Mouse (Mus musculus): ENCODE results near the gene Ccdc183. TPM values are rescaled to one million over a fixed set of nuclear protein-coding genes. Genes with fewer than 3 reads are reported as not detected.

Gene Ccdc183
- polyA plus RNA-seq, 1 experiment, result 0.02 TPM

DNA sequence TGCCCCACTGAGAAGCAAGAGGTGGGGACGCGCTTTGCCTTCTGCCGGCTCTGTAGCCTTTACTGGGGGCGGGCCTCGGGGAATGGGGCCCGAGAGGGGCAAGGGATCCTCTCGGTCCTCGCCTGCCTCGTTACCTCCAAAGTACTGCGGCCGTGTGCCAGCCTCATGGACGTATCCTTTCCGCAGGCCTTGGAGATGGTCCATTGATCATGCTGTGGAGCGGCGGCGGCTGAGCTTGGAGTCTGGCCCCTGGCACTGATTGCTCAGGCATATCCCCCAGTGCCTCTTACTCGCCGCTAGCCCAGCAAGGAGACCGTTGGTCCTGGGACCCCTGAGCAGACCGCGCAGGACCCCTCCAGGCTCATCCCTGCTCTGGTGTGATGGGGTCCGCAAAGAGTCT, 1.1 kb downstream of the Ccdc183 start:
- H3K4me3 ChIP-seq (ENCODE audit: insufficient read depth, low read length), result no peak overlapping the region
- H3K4me1 ChIP-seq (ENCODE audit: control insufficient read depth, insufficient read depth, low read length), result no peaks in the 10 kb centered on the region
- no peak overlapping the region for H3K27ac ChIP-seq (ENCODE audit: insufficient read depth, low read length)
- TF ChIP-seq CTCF (IDR thresholded peaks at IDR 0.05; ENCODE audit: extremely low read depth, insufficient read depth, low read length) (no peak), POLR2A (IDR thresholded peaks at IDR 0.05; ENCODE audit: extremely low read depth, insufficient read depth, low read length) (no peak)

GRCm38 (mm10) chr2:25608671-25609070, 8.8 kb downstream of the Ccdc183 start:
- no peak for TF ChIP-seq POLR2A (IDR thresholded peaks at IDR 0.05; ENCODE audit: extremely low read depth, insufficient read depth, low read length)
- no peak for TF ChIP-seq CTCF (IDR thresholded peaks at IDR 0.05; ENCODE audit: extremely low read depth, insufficient read depth, low read length)
- Histone ChIP-seq H3K27ac (ENCODE audit: insufficient read depth, low read length) (no peak overlapping the region), H3K4me3 (ENCODE audit: insufficient read depth, low read length) (peak overlapping the region; percentile 72), H3K4me1 (ENCODE audit: control insufficient read depth, insufficient read depth, low read length) (peaks cover 7% of the 10 kb centered on the region)

GRCm38 (mm10) chr2:25607761-25608622, 9.5 kb downstream of the Ccdc183 start, which contains the start of gene Rabl6:
TSS of gene Rabl6 (minus strand) at chr2:25608521.
- Histone ChIP-seq H3K27ac (ENCODE audit: insufficient read depth, low read length) (peak within 1 kb of the TSS; percentile 91), H3K4me3 (ENCODE audit: insufficient read depth, low read length) (peak within 1 kb of the TSS; percentile 72), H3K4me1 (ENCODE audit: control insufficient read depth, insufficient read depth, low read length) (peaks cover 7% of the 10 kb centered on the region)
- no peak for TF ChIP-seq CTCF (IDR thresholded peaks at IDR 0.05; ENCODE audit: extremely low read depth, insufficient read depth, low read length)
- TF ChIP-seq POLR2A (IDR thresholded peaks at IDR 0.05; ENCODE audit: extremely low read depth, insufficient read depth, low read length), result peak; percentile 85

GRCm38 (mm10) chr2:25602526-25602925, 15.0 kb downstream of the Ccdc183 start:
- Histone ChIP-seq H3K4me3 (ENCODE audit: insufficient read depth, low read length) (no peak overlapping the region), H3K4me1 (ENCODE audit: control insufficient read depth, insufficient read depth, low read length) (peaks cover 5% of the 10 kb centered on the region), H3K27ac (ENCODE audit: insufficient read depth, low read length) (no peak overlapping the region)
- TF ChIP-seq CTCF (IDR thresholded peaks at IDR 0.05; ENCODE audit: extremely low read depth, insufficient read depth, low read length) (no peak), POLR2A (IDR thresholded peaks at IDR 0.05; ENCODE audit: extremely low read depth, insufficient read depth, low read length) (no peak)

DNA sequence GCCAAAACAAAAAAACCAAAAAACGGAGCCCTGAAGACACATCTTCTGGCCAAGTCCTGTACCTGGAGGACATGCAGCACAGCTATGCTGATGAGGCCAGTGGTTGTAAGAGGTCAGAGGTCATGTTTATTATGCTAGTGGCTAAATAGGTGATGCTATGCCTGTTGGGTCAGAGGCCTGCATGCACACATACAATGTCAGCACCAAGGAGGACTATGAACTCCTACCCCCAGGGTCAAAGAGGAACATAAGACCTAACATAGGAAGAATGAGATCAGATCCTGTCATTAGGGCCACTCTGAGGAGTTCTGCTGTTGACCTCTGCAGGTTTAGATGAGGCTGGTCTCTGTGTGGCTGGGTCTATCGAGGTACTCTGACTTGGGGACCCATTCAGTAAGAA, 17.4 kb downstream of the Ccdc183 start:
- TF ChIP-seq POLR2A (IDR thresholded peaks at IDR 0.05; ENCODE audit: extremely low read depth, insufficient read depth, low read length) (no peak), CTCF (IDR thresholded peaks at IDR 0.05; ENCODE audit: extremely low read depth, insufficient read depth, low read length) (no peak)
- H3K27ac ChIP-seq (ENCODE audit: insufficient read depth, low read length), result no peak overlapping the region
- no peak overlapping the region for H3K4me3 ChIP-seq (ENCODE audit: insufficient read depth, low read length)
- no peaks in the 10 kb centered on the region for H3K4me1 ChIP-seq (ENCODE audit: control insufficient read depth, insufficient read depth, low read length)

GRCm38 (mm10) chr2:25598749-25599148, 18.7 kb downstream of the Ccdc183 start:
- no peak overlapping the region for H3K27ac ChIP-seq (ENCODE audit: insufficient read depth, low read length)
- no peak for TF ChIP-seq CTCF (IDR thresholded peaks at IDR 0.05; ENCODE audit: extremely low read depth, insufficient read depth, low read length)
- H3K4me3 ChIP-seq (ENCODE audit: insufficient read depth, low read length), result no peak overlapping the region
- H3K4me1 ChIP-seq (ENCODE audit: control insufficient read depth, insufficient read depth, low read length), result no peaks in the 10 kb centered on the region

DNA sequence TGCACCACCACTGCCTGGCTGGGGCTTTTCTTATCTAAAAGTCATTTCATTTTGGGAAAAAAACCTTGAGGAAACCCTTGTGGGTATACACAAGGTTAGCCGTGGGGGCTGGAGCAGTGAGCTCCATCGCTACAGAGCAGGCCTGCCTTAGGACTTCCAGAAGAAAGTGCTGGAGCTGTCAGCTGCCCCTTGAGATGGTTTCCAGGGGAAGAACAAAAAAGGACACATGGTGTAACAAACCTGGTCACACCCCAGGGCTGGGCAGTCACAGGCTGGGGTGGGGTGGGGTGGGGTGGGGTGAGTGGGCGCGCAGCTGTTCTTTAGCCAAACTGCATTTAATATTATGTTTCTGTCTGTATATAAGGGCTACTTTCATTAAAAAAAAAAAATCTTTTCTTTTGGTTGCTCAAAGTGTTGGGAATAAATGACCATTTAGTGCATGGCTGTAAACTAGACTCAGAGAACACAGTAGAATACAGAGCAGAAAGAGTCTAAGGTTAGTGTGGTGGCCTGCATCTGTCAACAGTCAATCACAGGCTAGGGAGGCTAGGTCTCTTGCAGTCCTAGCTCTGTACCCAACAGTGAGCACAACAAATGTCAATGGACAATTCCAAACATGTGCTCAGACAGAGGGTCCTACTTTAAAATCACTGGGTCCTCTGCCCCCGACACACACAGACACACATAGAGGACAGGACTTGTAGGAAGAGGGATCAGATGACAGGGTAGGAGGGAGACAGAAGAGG, 20.5 kb downstream of the Ccdc183 start:
- no peak for TF ChIP-seq CTCF (IDR thresholded peaks at IDR 0.05; ENCODE audit: extremely low read depth, insufficient read depth, low read length)
- TF ChIP-seq POLR2A (IDR thresholded peaks at IDR 0.05; ENCODE audit: extremely low read depth, insufficient read depth, low read length), result no peak
- no peak overlapping the region for H3K4me3 ChIP-seq (ENCODE audit: insufficient read depth, low read length)
- H3K4me1 ChIP-seq (ENCODE audit: control insufficient read depth, insufficient read depth, low read length), result no peaks in the 10 kb centered on the region
- H3K27ac ChIP-seq (ENCODE audit: insufficient read depth, low read length), result no peak overlapping the region

DNA sequence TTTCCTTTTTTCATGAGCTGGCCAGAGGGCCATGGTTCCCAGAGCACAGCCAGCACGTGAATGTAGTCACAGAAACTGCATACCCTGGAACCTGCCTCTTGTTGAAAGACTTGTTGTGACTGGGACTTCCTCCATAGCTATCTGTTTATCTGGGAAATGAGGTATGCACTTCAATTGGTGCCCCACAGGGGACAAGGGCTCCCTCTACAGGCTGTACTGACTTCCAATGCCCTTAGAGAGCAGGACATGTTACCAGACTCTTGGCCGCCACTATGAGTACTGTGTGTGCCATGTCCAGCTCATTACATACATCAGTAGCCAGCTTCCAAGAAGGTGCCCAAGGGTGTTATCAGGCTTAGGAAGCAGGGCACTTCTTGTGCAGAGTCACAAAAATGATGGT, 25.6 kb downstream of the Ccdc183 start:
- Histone ChIP-seq H3K27ac (ENCODE audit: insufficient read depth, low read length) (no peak overlapping the region), H3K4me1 (ENCODE audit: control insufficient read depth, insufficient read depth, low read length) (no peaks in the 10 kb centered on the region), H3K4me3 (ENCODE audit: insufficient read depth, low read length) (no peak overlapping the region)
- TF ChIP-seq POLR2A (IDR thresholded peaks at IDR 0.05; ENCODE audit: extremely low read depth, insufficient read depth, low read length), result no peak
- TF ChIP-seq CTCF (IDR thresholded peaks at IDR 0.05; ENCODE audit: extremely low read depth, insufficient read depth, low read length), result peak; percentile 52

GRCm38 (mm10) chr2:25588227-25588907, 29.1 kb downstream of the Ccdc183 start:
- no peak for TF ChIP-seq CTCF (IDR thresholded peaks at IDR 0.05; ENCODE audit: extremely low read depth, insufficient read depth, low read length)
- no peak for TF ChIP-seq POLR2A (IDR thresholded peaks at IDR 0.05; ENCODE audit: extremely low read depth, insufficient read depth, low read length)
- H3K4me1 ChIP-seq (ENCODE audit: control insufficient read depth, insufficient read depth, low read length), result no peaks in the 10 kb centered on the region
- H3K4me3 ChIP-seq (ENCODE audit: insufficient read depth, low read length), result no peak overlapping the region
- H3K27ac ChIP-seq (ENCODE audit: insufficient read depth, low read length), result no peak overlapping the region
